Mouse (Mus musculus): ENCODE data around the gene G3bp1.
A peak's percentile ranks its signal among the peaks of the same experiment; 100 is the strongest.

The G3bp1 gene

DNA sequence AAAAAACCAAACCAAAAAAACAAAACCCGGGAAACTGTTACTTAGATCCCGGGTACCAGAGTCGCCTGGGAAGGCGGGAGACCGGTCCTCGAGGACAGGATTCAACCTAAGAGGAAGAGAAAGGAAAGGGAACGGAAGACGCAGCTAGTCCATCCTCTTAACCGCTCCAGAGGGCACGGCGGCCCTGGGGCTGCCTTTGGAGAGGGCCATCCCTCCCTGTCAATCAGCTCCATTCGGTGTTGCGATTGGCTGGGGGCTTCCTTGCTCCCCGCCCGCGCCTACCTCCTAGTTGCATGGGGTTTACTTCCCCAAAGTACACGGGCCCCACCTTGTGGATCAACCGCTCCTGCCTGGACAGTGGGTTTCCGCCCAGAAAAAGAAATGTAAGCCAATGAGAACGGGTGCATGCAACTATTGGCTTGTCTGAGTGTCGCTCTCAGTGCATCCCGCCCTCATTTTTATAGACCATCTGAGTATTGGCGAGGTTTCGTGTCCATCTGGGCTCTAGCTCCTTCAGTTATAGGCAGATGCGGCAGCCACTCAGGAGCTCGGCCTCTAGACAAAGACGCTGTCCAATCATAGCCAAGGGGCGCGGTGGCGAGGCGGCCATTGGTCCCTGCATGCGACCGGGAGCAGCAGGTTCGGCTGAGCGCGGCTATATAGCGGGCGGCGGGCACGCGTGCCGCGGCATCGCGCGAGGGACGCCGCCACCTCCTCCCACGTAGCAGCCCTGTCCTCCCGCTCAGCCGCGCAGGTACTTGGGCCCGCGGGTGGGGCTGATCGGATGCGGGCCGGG is at the start of gene G3bp1:
Gene G3bp1, plus strand, starts transcription at position 638 of the 796 bp plus-strand sequence.
- peak; percentile 100 for DNase-seq (ENCODE audit: low spot score in 2 of 2)

- DNase-seq (ENCODE audit: low spot score in 2 of 2) = no peak
Measured at GRCm38 (mm10) chr11:55422978-55423377, 46.5 kb upstream of the G3bp1 start, which contains the start of gene Sparc. Gene Sparc, minus strand, starts transcription at chr11:55423183.

DNA sequence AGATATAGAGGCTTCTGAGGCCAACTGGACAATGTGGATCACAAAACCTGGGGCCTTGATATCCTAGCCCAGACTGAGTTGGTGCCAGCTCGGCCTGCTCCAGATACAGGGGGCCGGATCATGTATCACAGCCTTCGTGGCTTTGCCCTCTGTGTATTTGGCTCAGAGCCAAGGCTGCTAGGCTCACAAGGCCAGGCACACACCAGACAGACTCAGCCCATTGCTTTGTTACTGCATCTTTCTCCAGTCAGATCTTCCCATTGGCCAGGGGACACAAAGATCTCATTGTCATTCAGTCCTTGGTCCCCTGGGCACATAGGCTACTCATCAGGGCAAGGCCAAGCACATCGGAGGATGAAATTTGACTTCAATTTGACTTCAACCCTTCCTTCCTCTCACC is 45.7 kb upstream of the G3bp1 start:
- no peak for DNase-seq (ENCODE audit: low spot score in 2 of 2)

GRCm38 (mm10) chr11:55424746-55425360 is 44.6 kb upstream of the G3bp1 start:
- no peak for DNase-seq (ENCODE audit: low spot score in 2 of 2)

GRCm38 (mm10) chr11:55428186-55429012 is 41.1 kb upstream of the G3bp1 start:
- no peak for DNase-seq (ENCODE audit: low spot score in 2 of 2)

DNA sequence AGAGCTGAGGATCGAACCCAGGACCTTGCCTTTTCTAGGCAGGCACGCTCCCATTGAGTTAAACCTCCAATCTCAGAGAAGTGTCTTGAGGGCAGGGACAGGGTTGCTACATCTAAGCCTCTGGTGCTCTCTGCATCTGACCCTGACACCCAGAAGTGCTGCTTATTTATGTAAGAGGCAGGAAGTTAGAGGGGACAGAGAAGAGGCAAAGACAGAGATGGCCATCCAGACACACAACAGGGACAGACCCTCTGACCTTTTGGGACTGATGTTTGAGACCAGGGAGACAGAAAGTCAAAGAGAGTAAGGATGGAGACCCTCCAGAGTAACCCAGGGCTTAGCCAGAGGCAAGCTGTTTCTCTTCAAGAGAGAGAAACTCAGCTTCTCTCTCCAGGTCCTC is 39.5 kb upstream of the G3bp1 start:
- no peak for DNase-seq (ENCODE audit: low spot score in 2 of 2)

DNA sequence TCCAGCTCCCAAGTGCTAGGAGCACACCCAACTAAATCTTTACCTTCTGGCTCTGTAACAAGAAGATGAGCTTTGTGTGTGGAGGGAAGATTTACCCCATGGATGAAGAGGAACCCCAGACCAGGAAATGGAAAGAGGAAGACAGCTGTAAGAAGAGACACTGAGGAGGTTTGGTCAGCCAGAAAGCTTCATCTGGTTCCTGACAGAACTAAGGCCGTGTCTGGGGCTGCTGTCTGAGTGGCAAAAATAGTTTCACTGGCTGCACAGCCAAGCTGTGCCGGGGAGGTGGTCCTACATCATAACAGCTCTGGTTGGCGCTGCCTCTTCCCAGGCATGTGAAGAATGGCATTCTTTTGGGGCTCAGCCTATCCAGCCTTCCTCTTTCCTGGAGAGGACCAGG is 36.5 kb upstream of the G3bp1 start:
- no peak for DNase-seq (ENCODE audit: low spot score in 2 of 2)

DNA sequence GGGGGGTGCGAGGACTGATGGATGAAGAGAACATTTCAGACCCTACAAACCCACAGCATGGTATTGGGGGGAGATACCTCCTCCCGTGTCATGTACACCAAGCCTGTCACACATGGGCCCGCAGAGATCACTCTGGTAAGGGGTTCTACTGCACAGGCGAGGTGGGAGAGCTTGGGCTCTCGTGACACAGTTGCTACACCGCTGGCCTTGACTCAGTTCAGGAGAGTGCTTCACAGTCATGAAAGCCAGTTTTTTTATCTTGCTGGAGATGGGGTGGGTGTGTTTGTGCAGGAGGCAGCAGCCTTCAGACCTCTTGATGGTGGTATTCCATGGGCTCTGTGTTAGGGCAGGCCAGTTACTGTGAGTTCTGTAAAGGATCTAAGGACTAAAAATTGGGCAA is 33.4 kb upstream of the G3bp1 start:
- DNase-seq (ENCODE audit: low spot score in 2 of 2) = no peak

- peak; percentile 14 to 35 for DNase-seq (ENCODE audit: low spot score in 2 of 2)
Measured at GRCm38 (mm10) chr11:55438031-55438430, 31.5 kb upstream of the G3bp1 start.

DNA sequence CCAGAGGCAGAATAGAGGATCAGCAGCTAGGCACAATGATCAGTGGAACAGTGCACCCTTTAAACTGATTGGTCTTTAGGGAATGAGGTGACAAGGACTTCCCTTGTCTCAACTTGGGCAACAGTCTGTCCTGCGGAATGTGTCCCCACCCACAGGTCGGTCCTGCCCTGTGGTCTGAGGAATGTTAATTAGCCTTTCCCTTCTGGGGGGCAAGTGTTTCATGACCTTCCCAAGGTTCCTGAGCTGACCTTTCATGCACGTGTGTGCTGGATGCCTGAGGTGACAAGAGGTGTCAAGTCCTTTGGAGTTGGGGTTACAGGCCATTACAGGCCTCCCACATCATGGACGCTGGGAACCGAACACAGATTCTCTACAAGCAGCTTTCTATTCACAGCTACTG is 29.8 kb upstream of the G3bp1 start:
- DNase-seq (ENCODE audit: low spot score in 2 of 2) = no peak

- DNase-seq (ENCODE audit: low spot score in 2 of 2) = no peak
Measured at GRCm38 (mm10) chr11:55444772-55445171, 24.7 kb upstream of the G3bp1 start.

- peak; percentile 46 to 62 for DNase-seq (ENCODE audit: low spot score in 2 of 2)
Measured at GRCm38 (mm10) chr11:55446579-55446978, 22.9 kb upstream of the G3bp1 start.

GRCm38 (mm10) chr11:55449531-55449930 is 20.0 kb upstream of the G3bp1 start:
- no peak for DNase-seq (ENCODE audit: low spot score in 2 of 2)

GRCm38 (mm10) chr11:55450311-55450710 is 19.2 kb upstream of the G3bp1 start:
- DNase-seq (ENCODE audit: low spot score in 2 of 2) = no peak

DNA sequence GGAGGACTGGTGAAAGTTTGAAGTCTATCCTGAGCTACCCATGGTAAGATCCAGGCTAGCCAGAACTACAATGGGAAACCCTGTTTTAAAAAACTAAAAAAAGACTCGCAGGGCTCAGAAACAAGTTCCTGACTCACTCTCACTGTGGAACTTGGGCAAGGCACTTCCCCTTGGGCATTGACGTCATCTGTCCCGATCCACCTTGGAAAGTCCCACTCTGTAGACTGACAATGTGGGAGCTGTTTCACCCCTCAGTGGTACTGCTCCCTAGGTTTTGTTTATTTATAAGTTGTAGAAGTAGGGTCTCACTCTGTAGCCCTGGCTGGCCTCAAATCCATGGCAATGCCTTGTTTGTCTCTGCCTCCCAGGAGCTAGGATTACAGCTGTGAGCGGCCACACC is 15.8 kb upstream of the G3bp1 start:
- no peak for DNase-seq (ENCODE audit: low spot score in 2 of 2)

- DNase-seq (ENCODE audit: low spot score in 2 of 2) = no peak
Measured at GRCm38 (mm10) chr11:55455166-55455565, 14.3 kb upstream of the G3bp1 start.

DNA sequence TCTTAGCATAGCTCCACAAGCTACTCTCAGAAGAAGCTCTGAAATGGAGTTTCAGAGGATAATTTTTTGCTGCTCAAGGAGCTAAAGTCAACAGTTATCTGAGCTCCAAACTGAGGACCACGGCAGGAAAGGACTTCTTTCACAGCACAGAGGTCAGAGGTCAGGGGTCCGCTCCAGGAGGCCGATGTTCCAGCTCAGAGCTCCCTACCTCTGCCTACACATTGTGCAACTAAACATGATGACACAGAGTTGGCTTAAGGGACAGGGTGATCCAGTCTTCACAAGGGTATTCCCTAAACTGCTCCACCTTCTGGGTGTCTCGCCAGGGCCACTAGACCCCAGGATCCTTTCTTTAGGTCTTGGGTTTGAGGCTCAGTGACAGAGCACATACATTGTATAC is 11.0 kb upstream of the G3bp1 start:
- no peak for DNase-seq (ENCODE audit: low spot score in 2 of 2)

DNA sequence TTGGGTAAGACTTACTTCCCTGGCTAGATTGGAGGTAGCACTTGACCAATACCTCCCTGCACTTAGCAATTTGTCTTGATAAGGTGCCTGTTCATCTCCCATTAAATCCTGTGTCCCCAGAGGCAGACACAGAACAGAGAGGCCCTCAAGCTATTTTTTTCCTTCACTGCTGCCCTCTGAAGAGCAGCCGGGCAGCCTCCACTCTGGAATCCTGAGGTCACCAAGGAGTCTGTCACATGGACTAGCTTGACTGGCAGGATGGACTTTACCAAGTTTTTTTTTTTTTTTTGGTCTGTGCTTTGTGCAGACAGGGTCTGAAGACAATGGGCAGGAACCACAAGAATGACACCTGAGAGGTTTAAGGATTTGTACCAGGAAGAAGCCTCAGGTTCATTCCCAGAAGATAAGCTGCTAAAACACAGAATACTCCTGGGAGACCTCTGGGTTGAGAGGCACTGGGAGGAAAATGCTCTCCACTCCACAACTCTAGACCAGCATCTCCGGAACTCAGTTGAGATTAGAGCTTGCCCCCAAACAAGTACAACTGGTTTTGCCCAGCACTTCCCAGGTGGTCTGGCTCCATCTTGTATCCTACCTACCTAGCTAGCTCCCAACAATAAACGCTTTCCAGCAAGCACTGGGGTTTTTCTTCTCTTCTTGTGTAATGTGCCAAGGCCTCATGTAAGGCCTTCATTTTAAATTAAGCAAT is 9.5 kb upstream of the G3bp1 start:
- DNase-seq (ENCODE audit: low spot score in 2 of 2) = no peak

GRCm38 (mm10) chr11:55460559-55461018 is 8.9 kb upstream of the G3bp1 start:
- DNase-seq (ENCODE audit: low spot score in 2 of 2) = peak in 1 of 2 experiments; percentile 24

DNA sequence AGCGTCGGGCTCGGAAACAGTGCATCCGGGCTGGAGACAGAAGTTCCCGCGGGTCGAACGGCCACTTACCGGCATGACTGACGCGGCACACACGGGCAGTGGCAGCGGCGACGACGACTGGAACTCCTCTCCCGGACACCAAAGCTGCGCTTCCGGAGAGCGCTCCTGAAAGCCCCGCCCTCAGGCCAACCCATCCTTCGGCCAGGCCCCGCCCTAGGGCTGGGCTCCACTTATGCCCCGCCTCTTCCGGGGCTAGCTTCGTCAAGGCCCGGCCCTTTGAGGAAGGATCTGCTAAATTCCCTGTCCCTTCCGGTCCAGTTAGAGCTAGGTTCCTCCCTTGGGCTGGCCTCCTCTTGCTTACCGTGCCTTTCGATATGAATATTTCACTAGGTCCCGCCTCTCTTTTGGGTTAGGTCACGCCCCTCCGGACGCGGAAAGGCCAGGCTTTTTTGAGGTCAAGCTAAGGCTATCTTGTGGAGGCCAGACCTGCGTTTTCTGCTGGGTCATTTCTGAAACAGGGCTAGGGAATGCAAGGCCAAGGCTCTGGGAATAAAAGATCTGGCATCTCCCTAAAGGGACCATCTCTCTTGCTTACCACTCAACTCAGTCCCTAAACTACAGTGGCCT is 8.4 kb upstream of the G3bp1 start, which contains the start of gene Atox1:
Gene Atox1, minus strand, starts transcription at position 221 of the 627 bp plus-strand sequence.
- DNase-seq (ENCODE audit: low spot score in 2 of 2) = peak; percentile 92 to 94

GRCm38 (mm10) chr11:55462149-55462548 is 7.3 kb upstream of the G3bp1 start:
- no peak for DNase-seq (ENCODE audit: low spot score in 2 of 2)

Data from right cerebral cortex, postnatal 36 days (tissue).